Mouse (Mus musculus): Measurements from ENCODE around the gene Amotl2. TPM values are rescaled to one million over a fixed set of nuclear protein-coding genes. Genes with fewer than 3 reads are reported as not detected.

Amotl2 gene
- polyA plus RNA-seq, 1 experiment from 2014 or later = 40.9 TPM

Other genes starting within 250 kb of the Amotl2 start
- gene Ky, start 210.9 kb upstream of the Amotl2 start, polyA plus RNA-seq (2015; fragmentation: Nextera tagmentation; extraction: Ambion mirVana) = 0.12 and 0.17 TPM in 2 replicates
- 171 and 179 TPM in 2 replicates for gene Anapc13, start 90.4 kb upstream of the Amotl2 start, polyA plus RNA-seq (2015; fragmentation: Nextera tagmentation; extraction: Ambion mirVana)
- gene Cep63, start 90.1 kb upstream of the Amotl2 start, polyA plus RNA-seq (2015; fragmentation: Nextera tagmentation; extraction: Ambion mirVana) = 56.5 and 60.6 TPM in 2 replicates
- 17.0 and 18.5 TPM in 2 replicates for gene Ryk, start 118.2 kb downstream of the Amotl2 start, polyA plus RNA-seq (2015; fragmentation: Nextera tagmentation; extraction: Ambion mirVana)

Data from kidney, embryonic 16.5 days (tissue).